Mouse (Mus musculus): ENCODE data around the gene Klrb1c. TPM values are rescaled to one million over a fixed set of nuclear protein-coding genes. Genes with fewer than 3 reads are reported as not detected.
"Not testable (repeated sequence)": the region's sequence is repeated elsewhere in the genome, so short reads cannot be mapped to it uniquely, and the experiment has no call there.

Gene Klrb1c
- polyA plus RNA-seq, 1 experiment from 2014 or later = not detected

- peaks cover 10% of the 10 kb centered on the region; the same call in 1 of the 2 replicates for H3K4me1 ChIP-seq (ENCODE audit: control insufficient read depth, insufficient read depth, low read length)
- H3K4me2 ChIP-seq (ENCODE audit: low read length) = peak overlapping the region; percentile 49
- no peaks in the 10 kb centered on the region for H3K27me3 ChIP-seq (ENCODE audit: control insufficient read depth, insufficient read depth, low read length)
- H3K27ac ChIP-seq (replicated peaks; ENCODE audit: low read depth, low read length) = peak overlapping the region; percentile 86
- ATAC-seq (ENCODE audit: low FRiP score, low TSS enrichment) = no peak
- H3K4me3 ChIP-seq (replicated peaks; ENCODE audit: low read depth, low read length) = peak overlapping the region; percentile 54
- peak; percentile 49 for DNase-seq
- 23% methylated on average over 7 of the region's 7 CpGs for WGBS
- H3K9ac ChIP-seq (replicated peaks; ENCODE audit: low read length) = peak overlapping the region; percentile 64
- no peaks in the 10 kb centered on the region for H3K9me3 ChIP-seq (ENCODE audit: control insufficient read depth, low read length)
- no peaks in the 10 kb centered on the region for H3K36me3 ChIP-seq (ENCODE audit: control insufficient read depth, insufficient read depth, low read length)
These were observed 10.9 kb upstream of the Klrb1c start for GRCm38 (mm10) chr6:128799896-128800270.

GRCm38 (mm10) chr6:128799144-128799895 is 10.3 kb upstream of the Klrb1c start:
- WGBS = under 1% methylated on average over 49 of the region's 49 CpGs
- Histone ChIP-seq H3K4me3 (replicated peaks; ENCODE audit: low read depth, low read length) (peak overlapping the region; percentile 54), H3K4me1 (ENCODE audit: control insufficient read depth, insufficient read depth, low read length) (peaks cover 10% of the 10 kb centered on the region; the same call in 1 of the 2 replicates), H3K9ac (replicated peaks; ENCODE audit: low read length) (peak overlapping the region; percentile 64), H3K27ac (replicated peaks; ENCODE audit: low read depth, low read length) (peak overlapping the region; percentile 86), H3K4me2 (ENCODE audit: low read length) (peak overlapping the region; percentile 67)
- not testable (repeated sequence) for H3K36me3 ChIP-seq (ENCODE audit: control insufficient read depth, insufficient read depth, low read length); H3K9me3 ChIP-seq (ENCODE audit: control insufficient read depth, low read length); H3K27me3 ChIP-seq (ENCODE audit: control insufficient read depth, insufficient read depth, low read length)
- DNase-seq (peak; percentile 95), ATAC-seq (ENCODE audit: low FRiP score, low TSS enrichment) (peak; percentile 85)

GRCm38 (mm10) chr6:128798772-128799143 is 9.7 kb upstream of the Klrb1c start:
- under 1% methylated on average over 20 of the region's 20 CpGs for WGBS
- peak; percentile 88 for DNase-seq

GRCm38 (mm10) chr6:128797936-128798771 is 9.1 kb upstream of the Klrb1c start:
- Histone ChIP-seq H3K4me1 (ENCODE audit: control insufficient read depth, insufficient read depth, low read length) (peaks cover 10% of the 10 kb centered on the region; the same call in 1 of the 2 replicates), H3K9ac (replicated peaks; ENCODE audit: low read length) (peak overlapping the region; percentile 46), H3K4me2 (ENCODE audit: low read length) (peak overlapping the region; percentile 67), H3K4me3 (replicated peaks; ENCODE audit: low read depth, low read length) (peak overlapping the region; percentile 54), H3K9me3 (ENCODE audit: control insufficient read depth, low read length) (no peaks in the 10 kb centered on the region), H3K36me3 (ENCODE audit: control insufficient read depth, insufficient read depth, low read length) (no peaks in the 10 kb centered on the region), H3K27ac (replicated peaks; ENCODE audit: low read depth, low read length) (0 out of 2 replicates have a peak overlapping the region, but pooled peaks have one; percentile 28), H3K27me3 (ENCODE audit: control insufficient read depth, insufficient read depth, low read length) (no peaks in the 10 kb centered on the region)
- WGBS = 8% methylated on average over 15 of the region's 15 CpGs
- peak; percentile 54 for DNase-seq
- no peak for ATAC-seq (ENCODE audit: low FRiP score, low TSS enrichment)

More at GRCm38 (mm10) chr6:128798772-128799143, 9.7 kb upstream of the Klrb1c start:
- peak overlapping the region; percentile 86 for H3K27ac ChIP-seq (replicated peaks; ENCODE audit: low read depth, low read length)
- H3K4me1 ChIP-seq (ENCODE audit: control insufficient read depth, insufficient read depth, low read length) = peaks cover 10% of the 10 kb centered on the region; the same call in 1 of the 2 replicates
- peak; percentile 55 for ATAC-seq (ENCODE audit: low FRiP score, low TSS enrichment)
- H3K27me3 ChIP-seq (ENCODE audit: control insufficient read depth, insufficient read depth, low read length); H3K9me3 ChIP-seq (ENCODE audit: control insufficient read depth, low read length); H3K36me3 ChIP-seq (ENCODE audit: control insufficient read depth, insufficient read depth, low read length): not testable (repeated sequence)
- H3K4me2 ChIP-seq (ENCODE audit: low read length) = peak overlapping the region; percentile 67
- peak overlapping the region; percentile 64 for H3K9ac ChIP-seq (replicated peaks; ENCODE audit: low read length)
- H3K4me3 ChIP-seq (replicated peaks; ENCODE audit: low read depth, low read length) = peak overlapping the region; percentile 54

- Histone ChIP-seq H3K27ac (replicated peaks; ENCODE audit: low read depth, low read length) (no peak overlapping the region), H3K9ac (replicated peaks; ENCODE audit: low read length) (no peak overlapping the region), H3K4me1 (ENCODE audit: control insufficient read depth, insufficient read depth, low read length) (peaks cover 10% of the 10 kb centered on the region; the same call in 1 of the 2 replicates), H3K9me3 (ENCODE audit: control insufficient read depth, low read length) (no peaks in the 10 kb centered on the region), H3K4me3 (replicated peaks; ENCODE audit: low read depth, low read length) (peak overlapping the region; percentile 54), H3K4me2 (ENCODE audit: low read length) (peak overlapping the region; percentile 67), H3K27me3 (ENCODE audit: control insufficient read depth, insufficient read depth, low read length) (no peaks in the 10 kb centered on the region), H3K36me3 (ENCODE audit: control insufficient read depth, insufficient read depth, low read length) (no peaks in the 10 kb centered on the region)
- ATAC-seq (ENCODE audit: low FRiP score, low TSS enrichment) (no peak), DNase-seq (no peak)
- 80% methylated on average over 12 of the region's 12 CpGs for WGBS
These were observed 8.3 kb upstream of the Klrb1c start for GRCm38 (mm10) chr6:128797185-128797905.

- Histone ChIP-seq H3K9me3 (ENCODE audit: control insufficient read depth, low read length) (no peaks in the 10 kb centered on the region), H3K4me2 (ENCODE audit: low read length) (no peak overlapping the region), H3K4me1 (ENCODE audit: control insufficient read depth, insufficient read depth, low read length) (peaks cover 10% of the 10 kb centered on the region; the same call in 1 of the 2 replicates), H3K27me3 (ENCODE audit: control insufficient read depth, insufficient read depth, low read length) (no peaks in the 10 kb centered on the region), H3K36me3 (ENCODE audit: control insufficient read depth, insufficient read depth, low read length) (no peaks in the 10 kb centered on the region), H3K4me3 (replicated peaks; ENCODE audit: low read depth, low read length) (no peak overlapping the region), H3K27ac (replicated peaks; ENCODE audit: low read depth, low read length) (no peak overlapping the region), H3K9ac (replicated peaks; ENCODE audit: low read length) (no peak overlapping the region)
- ATAC-seq (ENCODE audit: low FRiP score, low TSS enrichment) (no peak), DNase-seq (no peak)
- 79% methylated on average over 8 of the region's 8 CpGs for WGBS
These were observed 7.4 kb upstream of the Klrb1c start for GRCm38 (mm10) chr6:128796321-128796955.

GRCm38 (mm10) chr6:128793734-128794133 is 4.7 kb upstream of the Klrb1c start:
- H3K27me3 ChIP-seq (ENCODE audit: control insufficient read depth, insufficient read depth, low read length) = no peaks in the 10 kb centered on the region
- no peak for ATAC-seq (ENCODE audit: low FRiP score, low TSS enrichment)
- no peak overlapping the region for H3K9ac ChIP-seq (replicated peaks; ENCODE audit: low read length)
- WGBS = 76% methylated on average over 6 of the region's 6 CpGs
- H3K4me3 ChIP-seq (replicated peaks; ENCODE audit: low read depth, low read length) = no peak overlapping the region
- H3K4me1 ChIP-seq (ENCODE audit: control insufficient read depth, insufficient read depth, low read length) = peaks cover 10% of the 10 kb centered on the region; the same call in 1 of the 2 replicates
- H3K4me2 ChIP-seq (ENCODE audit: low read length) = no peak overlapping the region
- H3K36me3 ChIP-seq (ENCODE audit: control insufficient read depth, insufficient read depth, low read length) = no peaks in the 10 kb centered on the region
- DNase-seq = no peak
- no peak overlapping the region for H3K27ac ChIP-seq (replicated peaks; ENCODE audit: low read depth, low read length)
- H3K9me3 ChIP-seq (ENCODE audit: control insufficient read depth, low read length) = no peaks in the 10 kb centered on the region

GRCm38 (mm10) chr6:128790491-128790994 is 1.5 kb upstream of the Klrb1c start:
- not testable (repeated sequence) for H3K27me3 ChIP-seq (ENCODE audit: control insufficient read depth, insufficient read depth, low read length); H3K36me3 ChIP-seq (ENCODE audit: control insufficient read depth, insufficient read depth, low read length); H3K4me2 ChIP-seq (ENCODE audit: low read length); H3K9ac ChIP-seq (replicated peaks; ENCODE audit: low read length); ATAC-seq (ENCODE audit: low FRiP score, low TSS enrichment); DNase-seq; H3K27ac ChIP-seq (replicated peaks; ENCODE audit: low read depth, low read length); H3K4me3 ChIP-seq (replicated peaks; ENCODE audit: low read depth, low read length); H3K4me1 ChIP-seq (ENCODE audit: control insufficient read depth, insufficient read depth, low read length); H3K9me3 ChIP-seq (ENCODE audit: control insufficient read depth, low read length)
- 90% methylated on average over 4 of the region's 4 CpGs for WGBS
